Mouse (Mus musculus) left cerebral cortex, adult 18-20 months (tissue): ENCODE results near the gene Paqr6. TPM values are rescaled to one million over a fixed set of nuclear protein-coding genes. Genes with fewer than 3 reads are reported as not detected.
"Not testable (repeated sequence)": the region's sequence is repeated elsewhere in the genome, so short reads cannot be mapped to it uniquely, and the experiment has no call there.

Experiments used
- DNase-seq, 2 experiments: peaks; one replicate each; pipeline ENCODE4 v3.0.0; 2021 to 2022; ENCODE audit warnings: low spot score in 2 of 2, mixed read lengths in 1 of 2
- total RNA-seq, 2 experiments: library from RNA; stranded (reverse); gene quantifications; 2 replicates each; pipeline ENCODE4 v1.2.3; 2021

Gene Paqr6
- total RNA-seq, 2 experiments from 2014 or later, result 8.6 to 11.0 TPM

DNA sequence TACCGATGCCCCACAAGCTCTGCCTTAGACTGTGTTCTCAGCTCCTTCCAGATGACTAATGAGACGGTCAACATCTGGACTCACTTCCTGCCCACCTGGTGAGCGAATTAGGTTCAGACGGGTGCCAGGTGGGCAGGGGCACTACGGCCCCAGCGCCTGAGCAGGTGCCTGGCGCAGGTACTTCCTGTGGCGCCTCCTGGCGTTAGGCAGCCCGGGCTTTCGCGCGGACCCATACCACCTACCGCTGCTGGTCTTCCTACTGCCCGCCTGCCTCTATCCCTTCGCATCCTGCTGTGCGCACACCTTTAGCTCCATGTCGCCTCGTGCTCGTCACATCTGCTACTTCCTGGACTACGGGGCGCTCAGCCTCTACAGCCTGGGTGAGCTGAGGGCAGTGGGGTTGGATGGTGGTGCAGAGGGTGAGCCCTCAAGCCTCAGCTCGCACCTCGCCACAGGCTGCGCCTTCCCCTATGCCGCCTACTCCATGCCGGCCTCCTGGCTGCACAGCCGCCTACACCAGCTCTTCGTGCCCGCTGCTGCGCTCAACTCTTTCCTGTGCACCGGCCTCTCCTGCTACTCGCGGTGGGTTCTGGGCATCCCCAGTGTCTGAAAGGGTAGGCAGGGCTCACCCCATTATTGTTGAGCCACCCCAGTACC lies 1.4 kb downstream of the Paqr6 start:
- peak; percentile 40 to 57 for DNase-seq

DNA sequence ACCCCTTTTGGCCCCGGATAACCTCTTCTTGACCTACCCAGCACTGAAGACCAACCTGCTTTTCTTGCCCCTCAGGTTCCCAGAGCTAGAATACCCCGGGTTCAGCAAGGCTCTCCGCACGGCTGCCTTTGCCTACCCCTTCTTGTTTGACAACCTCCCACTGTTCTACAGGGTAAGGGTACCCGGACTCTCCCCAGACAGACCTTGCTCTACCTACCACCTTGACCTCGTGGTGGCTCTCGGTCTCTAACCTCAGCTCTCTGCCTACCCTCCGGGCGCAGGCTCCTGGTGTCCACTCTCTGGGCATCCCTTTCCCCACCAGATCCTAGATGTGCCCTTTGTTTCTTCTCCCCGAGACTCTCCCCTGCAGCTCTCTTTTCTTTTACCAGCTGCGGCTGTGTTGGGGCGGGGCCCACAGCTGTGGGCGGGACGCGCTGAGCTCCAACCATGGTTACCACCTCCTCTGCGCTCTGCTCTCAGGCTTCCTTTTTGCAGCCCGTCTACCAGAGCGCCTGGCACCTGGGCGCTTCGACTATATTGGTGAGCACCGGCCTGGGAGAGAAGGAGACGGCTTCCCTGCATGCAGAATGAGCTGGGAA lies 2.5 kb downstream of the Paqr6 start:
- peak; percentile 59 to 78 for DNase-seq

DNA sequence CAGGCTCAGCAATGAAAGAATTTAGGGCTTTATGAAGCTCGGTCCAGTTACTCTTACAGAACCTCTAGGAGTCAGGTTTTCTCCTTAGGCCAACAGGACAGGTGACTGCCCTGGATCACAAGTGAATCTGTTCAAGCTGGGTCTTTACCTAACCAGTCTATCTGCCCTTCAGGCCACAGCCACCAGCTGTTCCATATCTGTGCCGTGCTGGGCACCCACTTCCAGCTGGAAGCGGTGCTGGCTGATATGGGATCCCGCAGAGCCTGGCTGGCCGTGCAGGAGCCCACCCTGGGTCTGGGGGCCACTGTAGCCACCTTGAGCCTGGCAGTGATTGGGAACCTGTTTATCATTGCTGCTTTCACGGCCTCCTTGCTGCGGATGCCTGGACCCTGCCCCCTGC lies 3.1 kb downstream of the Paqr6 start:
- not testable (repeated sequence) for DNase-seq

DNA sequence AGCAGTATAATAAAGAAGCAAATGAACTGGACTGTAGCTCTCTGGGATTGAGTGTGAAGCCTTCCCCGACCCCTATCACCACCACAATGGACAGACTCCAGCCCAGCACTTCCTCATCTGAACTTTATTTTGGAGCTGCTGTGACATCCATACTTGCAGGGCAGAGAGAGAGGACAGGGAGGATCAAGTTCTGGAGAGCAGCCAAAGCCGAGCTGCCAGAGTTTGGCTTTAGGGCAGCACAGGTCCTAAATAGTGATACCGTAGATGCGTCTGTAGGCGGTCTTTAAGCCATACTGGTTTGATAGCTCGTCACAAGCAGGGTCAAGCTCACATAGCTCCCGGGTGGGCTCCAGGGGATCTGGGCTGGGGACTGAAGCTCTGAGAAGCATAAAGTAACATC lies 4.1 kb downstream of the Paqr6 start:
- DNase-seq, result not testable (repeated sequence)

DNA sequence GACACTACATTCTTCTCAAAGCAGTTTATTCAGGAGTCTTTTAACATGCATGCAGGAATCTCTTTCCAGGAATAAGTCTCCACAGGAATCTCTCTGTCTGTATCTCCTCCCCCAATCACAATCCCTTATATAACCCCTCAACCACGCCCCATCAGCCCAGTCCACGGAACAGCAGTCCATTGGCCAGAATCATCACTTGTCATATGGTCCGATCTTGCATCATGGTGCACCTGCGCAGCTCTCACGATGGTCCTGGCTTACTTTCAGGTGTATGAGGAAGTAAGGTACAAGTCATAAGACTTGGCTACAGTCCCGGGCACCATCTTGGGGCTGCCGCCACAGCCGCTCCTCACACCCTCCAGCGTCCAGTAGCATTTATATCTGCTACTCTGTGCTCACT lies 8.3 kb downstream of the Paqr6 start, which contains the start of gene Bglap3:
Bglap3 (minus strand) TSS at position 101 of the 400 bp plus-strand sequence.
- DNase-seq, result not testable (repeated sequence)

DNA sequence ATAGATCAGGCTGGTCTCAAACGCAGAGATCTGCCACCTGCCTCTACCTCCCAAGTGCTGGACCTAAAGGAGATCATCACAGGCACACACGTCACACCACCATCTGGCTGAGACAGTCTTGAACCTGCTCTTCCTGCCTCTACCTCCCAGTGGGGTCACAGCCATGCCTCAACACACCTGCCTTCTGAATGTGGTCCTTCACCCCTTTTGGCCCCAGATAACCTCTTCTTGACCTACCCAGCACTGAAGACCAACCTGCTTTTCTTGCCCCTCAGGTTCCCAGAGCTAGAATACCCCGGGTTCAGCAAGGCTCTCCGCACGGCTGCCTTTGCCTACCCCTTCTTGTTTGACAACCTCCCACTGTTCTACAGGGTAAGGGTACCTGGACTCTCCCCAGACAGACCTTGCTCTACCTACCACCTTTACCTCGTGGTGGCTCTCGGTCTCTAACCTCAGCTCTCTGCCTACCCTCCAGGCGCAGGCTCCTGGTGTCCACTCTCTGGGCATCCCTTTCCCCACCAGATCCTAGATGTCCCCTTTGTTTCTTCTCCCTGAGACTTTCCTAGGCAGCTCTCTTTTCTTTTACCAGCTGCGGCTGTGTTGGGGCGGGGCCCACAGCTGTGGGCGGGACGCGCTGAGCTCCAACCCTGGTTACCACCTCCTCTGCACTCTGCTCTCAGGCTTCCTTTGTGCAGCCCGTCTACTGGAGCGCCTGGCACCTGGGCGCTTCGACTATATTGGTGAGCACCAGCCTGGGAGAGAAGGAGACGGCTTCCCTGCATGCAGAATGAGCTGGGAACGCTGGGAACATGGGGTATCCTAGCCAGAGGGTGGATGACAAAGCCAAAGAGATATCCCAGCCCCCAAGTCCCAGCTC lies 11.6 kb downstream of the Paqr6 start:
- not testable (repeated sequence) for DNase-seq

DNA sequence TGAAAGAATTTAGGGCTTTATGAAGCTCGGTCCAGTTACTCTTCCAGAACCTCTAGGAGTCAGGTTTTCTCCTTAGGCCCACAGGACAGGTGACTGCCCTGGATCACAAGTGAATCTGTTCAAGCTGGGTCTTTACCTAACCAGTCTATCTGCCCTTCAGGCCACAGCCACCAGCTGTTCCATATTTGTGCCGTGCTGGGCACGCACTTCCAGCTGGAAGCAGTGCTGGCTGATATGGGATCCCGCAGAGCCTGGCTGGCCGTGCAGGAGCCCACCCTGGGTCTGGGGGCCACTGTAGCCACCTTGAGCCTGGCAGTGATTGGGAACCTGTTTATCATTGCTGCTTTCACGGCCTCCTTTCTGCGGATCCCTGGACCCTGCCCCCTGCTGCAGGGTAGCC lies 12.3 kb downstream of the Paqr6 start:
- DNase-seq, result not testable (repeated sequence)

DNA sequence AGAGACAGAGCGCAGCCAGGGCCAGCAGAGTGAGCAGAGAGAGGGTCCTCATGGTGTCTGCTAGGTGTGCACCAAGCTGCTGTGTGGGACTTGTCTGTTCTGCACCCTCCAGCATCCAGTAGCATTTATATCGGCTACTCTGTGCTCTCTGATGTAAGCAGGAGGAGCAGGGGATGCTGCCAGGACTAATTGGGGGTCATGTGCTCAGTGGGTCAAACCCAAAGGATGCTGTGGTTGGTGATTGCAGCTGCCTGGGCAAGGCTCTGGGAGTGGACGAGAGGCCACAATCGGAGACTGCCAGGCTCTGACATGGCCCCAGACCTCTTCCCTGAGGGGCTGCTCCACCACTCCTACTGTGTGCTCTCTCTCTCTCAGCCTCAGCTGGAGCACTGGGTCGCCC lies 14.2 kb downstream of the Paqr6 start, which contains the start of gene Bglap2:
Bglap2 (minus strand) TSS at position 101 of the 400 bp plus-strand sequence.
- not testable (repeated sequence) for DNase-seq

DNA sequence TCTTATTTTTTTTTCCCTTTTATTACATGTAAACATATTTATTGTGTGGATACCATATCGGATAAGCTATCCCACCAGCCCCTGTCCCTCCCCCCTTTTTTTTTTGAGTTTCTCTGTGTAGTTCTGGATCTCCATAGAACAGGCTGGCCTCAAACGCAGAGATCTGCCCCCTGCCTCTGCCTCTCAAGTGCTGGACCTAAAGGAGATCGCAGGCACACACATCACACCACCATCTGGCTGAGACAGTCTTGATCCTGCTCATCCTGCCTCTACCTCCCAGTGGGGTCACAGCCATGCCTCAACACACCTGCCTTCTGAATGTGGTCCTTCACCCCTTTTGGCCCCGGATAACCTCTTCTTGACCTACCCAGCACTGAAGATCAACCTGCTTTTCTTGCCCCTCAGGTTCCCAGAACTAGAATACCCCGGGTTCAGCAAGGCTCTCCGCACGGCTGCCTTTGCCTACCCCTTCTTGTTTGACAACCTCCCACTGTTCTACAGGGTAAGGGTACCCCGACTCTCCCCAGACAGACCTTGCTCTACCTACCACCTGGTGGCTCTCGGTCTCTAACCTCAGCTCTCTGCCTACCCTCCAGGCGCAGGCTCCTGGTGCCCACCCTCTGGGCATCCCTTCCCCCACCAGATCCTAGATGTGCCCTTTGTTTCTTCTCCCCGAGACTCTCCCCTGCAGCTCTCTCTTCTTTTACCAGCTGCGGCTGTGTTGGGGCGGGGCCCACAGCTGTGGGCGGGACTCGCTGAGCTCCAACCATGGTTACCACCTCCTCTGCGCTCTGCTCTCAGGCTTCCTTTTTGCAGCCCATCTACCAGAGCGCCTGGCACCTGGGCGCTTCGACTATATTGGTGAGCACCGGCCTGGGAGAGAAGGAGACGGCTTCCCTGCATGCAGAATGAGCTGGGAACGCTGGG lies 17.3 kb downstream of the Paqr6 start:
- peak in 1 of 2 experiments; percentile 37 for DNase-seq

DNA sequence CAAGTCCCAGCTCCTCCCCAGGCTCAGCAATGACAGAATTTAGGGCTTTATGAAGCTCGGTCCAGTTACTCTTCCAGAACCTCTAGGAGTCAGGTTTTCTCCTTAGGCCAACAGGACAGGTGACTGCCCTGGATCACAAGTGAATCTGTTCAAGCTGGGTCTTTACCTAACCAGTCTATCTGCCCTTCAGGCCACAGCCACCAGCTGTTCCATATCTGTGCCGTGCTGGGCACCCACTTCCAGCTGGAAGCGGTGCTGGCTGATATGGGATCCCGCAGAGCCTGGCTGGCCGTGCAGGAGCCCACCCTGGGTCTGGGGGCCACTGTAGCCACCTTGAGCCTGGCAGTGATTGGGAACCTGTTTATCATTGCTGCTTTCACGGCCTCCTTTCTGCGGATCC lies 18.0 kb downstream of the Paqr6 start:
- DNase-seq, result not testable (repeated sequence)

DNA sequence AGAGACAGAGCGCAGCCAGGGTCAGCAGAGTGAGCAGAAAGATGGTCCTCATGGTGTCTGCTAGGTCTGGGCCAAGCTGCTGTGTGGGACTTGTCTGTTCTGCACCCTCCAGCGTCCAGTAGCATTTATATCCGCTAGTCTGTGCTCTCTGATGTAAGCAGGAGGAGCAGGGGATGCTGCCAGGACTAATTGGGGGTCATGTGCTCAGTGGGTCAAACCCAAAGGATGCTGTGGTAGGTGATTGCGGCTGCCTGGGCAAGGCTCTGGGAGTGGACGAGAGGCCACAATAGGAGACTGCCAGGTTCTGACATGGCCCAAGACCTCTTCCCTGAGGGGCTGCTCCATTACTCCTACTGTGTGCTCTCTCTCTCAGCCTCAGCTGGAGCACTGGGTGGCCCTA lies 20.0 kb downstream of the Paqr6 start, which contains the start of gene Bglap:
Bglap (minus strand) TSS at position 101 of the 400 bp plus-strand sequence.
- no peak for DNase-seq

DNA sequence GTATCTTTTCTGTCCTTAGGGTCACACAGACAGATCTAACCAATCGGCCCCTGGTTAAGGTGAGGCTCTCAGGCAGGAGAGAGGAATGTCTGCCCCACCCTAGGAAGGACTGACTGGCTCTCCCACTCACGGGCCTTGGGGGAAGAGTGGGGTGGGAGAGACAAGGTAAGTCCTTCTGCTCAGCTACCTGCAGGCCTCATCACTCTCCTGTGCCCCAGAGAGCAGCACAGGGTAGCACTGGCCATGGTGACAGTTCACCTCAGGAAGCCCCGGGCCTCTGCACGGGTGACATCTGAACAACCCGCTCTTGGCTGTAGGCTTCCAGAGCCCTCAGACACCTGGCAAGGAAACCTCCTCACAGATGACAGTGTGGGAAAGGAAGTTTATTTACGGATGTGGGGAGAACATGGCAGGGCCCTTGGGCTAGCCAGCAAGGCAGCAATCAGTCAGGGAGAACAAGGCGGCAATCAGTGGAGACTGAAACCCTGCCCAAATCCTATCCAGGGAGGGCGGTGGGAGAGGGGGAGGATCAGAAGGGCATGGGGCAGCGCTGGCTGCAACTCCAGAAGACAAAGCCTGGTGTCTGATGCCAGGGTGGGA lies 29.5 kb downstream of the Paqr6 start:
- DNase-seq, result no peak

DNA sequence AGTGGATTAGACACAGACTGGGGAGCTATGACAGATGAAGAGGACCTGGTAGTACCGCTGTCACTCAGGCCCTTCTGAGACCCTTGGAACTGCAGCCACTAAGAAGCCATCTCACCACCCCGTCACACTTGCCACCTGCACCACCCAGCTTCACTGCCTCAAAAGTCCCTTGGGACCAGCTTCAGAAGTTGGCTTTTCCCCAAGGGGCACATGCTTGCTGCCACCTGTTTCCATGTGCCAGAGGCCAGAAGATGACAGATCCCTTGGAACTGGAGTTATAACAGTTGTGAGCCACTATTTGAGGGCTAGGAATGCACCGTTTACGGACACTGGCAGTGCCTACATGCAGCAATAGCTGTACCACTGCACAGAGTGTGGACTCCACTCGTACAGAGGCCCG lies 30.9 kb downstream of the Paqr6 start:
- no peak for DNase-seq

DNA sequence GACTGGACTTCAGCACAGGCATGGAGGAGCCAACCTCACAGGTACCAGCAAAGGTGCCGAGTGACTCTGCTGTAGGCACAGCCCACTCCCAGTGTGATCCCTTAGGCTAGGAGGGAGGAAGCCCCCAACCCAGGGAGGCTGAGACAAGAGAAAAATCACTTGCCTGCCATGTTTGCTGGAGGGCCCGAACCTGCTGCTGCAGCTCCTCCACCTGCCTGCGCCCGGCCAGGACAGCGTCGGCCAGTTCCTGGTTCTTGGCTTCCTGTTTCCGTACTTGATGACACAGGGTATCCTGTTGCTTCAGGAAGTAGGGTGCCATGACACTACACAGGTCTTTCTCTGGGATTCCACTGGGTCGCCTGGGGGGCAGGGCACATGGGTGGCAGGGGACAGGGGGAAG lies 31.4 kb downstream of the Paqr6 start:
- DNase-seq, result no peak

DNA sequence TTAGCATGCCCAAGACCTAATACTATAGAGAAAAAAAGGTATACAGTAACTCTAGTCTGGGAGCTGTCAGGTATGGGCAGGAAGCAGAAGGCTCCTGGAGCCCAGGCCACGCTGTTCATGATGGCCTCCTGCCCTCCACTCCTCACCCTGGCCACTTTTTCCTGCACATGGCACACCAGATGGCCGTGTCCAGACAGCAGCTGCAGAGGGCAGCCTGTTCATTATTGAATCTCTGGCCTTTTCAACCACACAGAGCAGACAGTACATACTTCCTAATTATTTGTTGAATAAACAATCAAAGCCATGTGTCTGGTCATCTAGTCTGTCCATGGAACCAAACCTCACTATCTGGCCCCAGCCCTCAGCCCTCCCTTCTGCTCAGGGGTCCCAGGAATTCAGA lies 34.3 kb downstream of the Paqr6 start:
- no peak for DNase-seq

DNA sequence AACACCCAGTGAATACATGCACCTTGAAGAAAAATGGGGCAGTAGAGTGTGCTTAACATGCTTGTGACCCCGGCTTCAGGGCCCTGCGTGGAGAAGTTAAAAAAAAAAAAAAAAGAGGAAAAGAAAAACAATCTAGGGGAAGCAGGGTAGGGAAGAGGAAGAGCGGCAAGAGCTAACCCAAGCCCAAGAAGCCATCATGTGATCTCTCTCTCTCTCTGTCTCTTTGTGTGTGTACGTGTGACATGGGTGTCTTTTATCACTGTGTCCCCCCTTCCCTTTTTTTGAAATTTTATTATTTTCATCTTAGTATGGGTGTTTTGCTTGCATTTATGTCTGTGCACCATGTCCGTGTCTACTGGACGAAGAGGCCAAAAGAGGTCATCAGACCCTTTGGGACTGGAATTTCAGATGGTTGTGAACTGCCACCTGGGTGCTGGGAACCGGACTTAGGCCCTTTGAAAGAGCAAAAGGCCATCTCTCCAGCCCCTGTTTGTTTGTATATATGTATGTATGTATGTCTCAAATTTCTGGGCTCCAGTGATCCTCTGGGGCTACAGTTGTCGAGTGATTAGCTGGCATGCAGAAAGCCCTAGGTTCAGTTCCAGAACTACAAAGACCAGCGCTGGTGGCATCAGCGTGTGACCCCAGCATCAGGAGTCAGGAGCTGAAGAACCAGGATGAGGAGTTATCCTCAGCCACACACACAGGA lies 39.3 kb downstream of the Paqr6 start:
- DNase-seq, result no peak

DNA sequence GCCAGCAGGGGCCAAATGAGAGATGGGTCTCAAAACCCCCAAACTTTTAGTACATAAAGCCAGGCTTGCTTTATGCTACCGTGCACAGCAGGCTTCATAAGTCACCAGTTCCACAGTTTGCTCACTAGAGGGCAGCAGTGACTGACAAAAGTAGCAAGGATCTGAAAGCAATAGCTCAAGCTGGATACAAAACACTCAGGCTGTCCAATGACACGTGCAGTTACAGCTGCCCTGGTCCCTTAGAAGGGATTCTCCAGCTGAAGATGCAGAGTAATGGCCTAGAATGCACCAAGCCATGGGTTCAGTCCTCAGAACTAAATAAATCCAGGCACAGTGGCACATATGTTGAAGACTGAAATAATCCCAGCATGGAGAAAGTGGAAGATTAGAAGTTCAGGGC lies 42.7 kb downstream of the Paqr6 start:
- peak; percentile 57 to 70 for DNase-seq

DNA sequence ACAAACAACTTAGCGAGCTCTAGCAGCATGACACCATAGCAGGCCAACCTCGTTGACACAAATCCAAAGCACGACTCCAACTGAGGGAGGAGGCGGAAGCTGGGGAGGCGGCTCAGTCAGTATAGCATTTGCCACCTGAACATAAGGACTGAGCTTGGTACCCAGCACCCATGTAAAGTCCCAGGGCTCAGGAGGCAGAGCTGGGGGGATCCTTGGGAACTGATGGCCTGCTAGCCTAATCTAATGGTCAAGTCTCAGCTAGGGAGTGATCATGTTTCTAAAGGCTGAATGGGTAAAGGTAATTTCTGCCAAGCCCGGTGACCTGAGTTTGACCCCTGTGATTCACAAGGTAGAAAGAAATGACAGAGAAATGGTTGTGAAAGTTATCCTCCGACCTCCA lies 43.1 kb downstream of the Paqr6 start:
- no peak for DNase-seq

DNA sequence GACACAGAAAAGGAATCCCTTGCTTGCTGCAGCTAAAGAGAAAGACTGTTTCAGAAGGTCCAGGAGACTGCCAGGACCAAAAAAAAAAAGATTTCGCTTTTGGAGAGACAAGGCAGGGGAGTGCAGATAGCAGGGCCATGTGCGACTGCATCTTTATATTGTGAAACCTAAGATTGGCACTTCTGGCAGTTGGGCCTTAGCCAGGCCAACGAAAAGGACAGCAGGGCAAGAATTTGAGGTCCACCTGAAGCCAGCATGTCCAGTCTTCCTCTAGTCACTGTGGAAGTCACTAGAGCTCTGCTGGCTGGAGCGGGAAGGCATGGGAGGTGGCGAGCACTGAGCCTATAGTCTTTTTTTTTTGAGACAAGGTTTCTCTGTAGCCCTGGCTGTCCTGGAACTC lies 44.6 kb downstream of the Paqr6 start:
- no peak for DNase-seq
